Mouse (Mus musculus) spleen, adult 2 months (tissue): ENCODE measurements at regions not wholly inside any gene's neighbourhood (a gene's known extent, or its start where the extent isn't known, plus 50 kb on each side); places are given as distances from the start of the nearest gene placed in this dataset.

ENCODE experiments used
- CTCF ChIP-seq: fragments of 200-500 bp; IDR thresholded peaks from 2 replicates; pipeline ENCODE4 v1.5.1; 2011; ENCODE audit warnings: mild to moderate bottlenecking, inconsistent platforms; ENCODE audit not compliant: insufficient read depth, insufficient read length, insufficient replicate concordance; ENCODE audit errors: extremely low read depth
- POLR2A ChIP-seq: fragments of 200-500 bp; IDR thresholded peaks from 2 replicates; pipeline ENCODE4 v1.6.1; 2011; ENCODE audit warnings: low read depth, low read length, inconsistent platforms

- no peak for TF ChIP-seq CTCF
- TF ChIP-seq POLR2A, result no peak
These were observed 54.0 kb upstream of the Cnep1r1 start for GRCm38 (mm10) chr8:88064414-88065110.
